Mouse (Mus musculus) spleen, adult 12 weeks (tissue): Measurements from ENCODE around the gene 9430097D07Rik.

Experiments
- DNase-seq: peaks from one replicate; pipeline ENCODE4 v3.0.0; 2022; ENCODE audit warnings: low spot score

The 9430097D07Rik gene

GRCm38 (mm10) chr2:32559570-32559969 lies 15.9 kb downstream of the 9430097D07Rik start:
- DNase-seq, result no peak

GRCm38 (mm10) chr2:32556019-32556418 lies 19.5 kb downstream of the 9430097D07Rik start:
- no peak for DNase-seq

- DNase-seq, result no peak
These were observed 20.0 kb downstream of the 9430097D07Rik start for GRCm38 (mm10) chr2:32555484-32555883.

GRCm38 (mm10) chr2:32553592-32554148 lies 21.8 kb downstream of the 9430097D07Rik start:
- no peak for DNase-seq

GRCm38 (mm10) chr2:32551236-32551635 lies 24.2 kb downstream of the 9430097D07Rik start:
- no peak for DNase-seq

GRCm38 (mm10) chr2:32549764-32550163 lies 25.7 kb downstream of the 9430097D07Rik start:
- DNase-seq, result no peak

- DNase-seq, result no peak
These were observed 26.3 kb downstream of the 9430097D07Rik start for GRCm38 (mm10) chr2:32549171-32549570.

GRCm38 (mm10) chr2:32547964-32548739 lies 27.3 kb downstream of the 9430097D07Rik start:
- no peak for DNase-seq

GRCm38 (mm10) chr2:32547380-32547779 lies 28.1 kb downstream of the 9430097D07Rik start:
- DNase-seq, result no peak

- no peak for DNase-seq
These were observed 28.5 kb downstream of the 9430097D07Rik start for GRCm38 (mm10) chr2:32546951-32547350.

- no peak for DNase-seq
These were observed 32.4 kb downstream of the 9430097D07Rik start for GRCm38 (mm10) chr2:32543031-32543449.

- DNase-seq, result no peak
These were observed 33.4 kb downstream of the 9430097D07Rik start for GRCm38 (mm10) chr2:32541986-32542573.

GRCm38 (mm10) chr2:32541333-32541908 lies 34.1 kb downstream of the 9430097D07Rik start:
- DNase-seq, result no peak

- no peak for DNase-seq
These were observed 36.0 kb downstream of the 9430097D07Rik start for GRCm38 (mm10) chr2:32539452-32539981.

GRCm38 (mm10) chr2:32538461-32538860 lies 37.0 kb downstream of the 9430097D07Rik start:
- DNase-seq, result no peak

- no peak for DNase-seq
These were observed 37.5 kb downstream of the 9430097D07Rik start for GRCm38 (mm10) chr2:32537941-32538340.

- no peak for DNase-seq
These were observed 38.1 kb downstream of the 9430097D07Rik start for GRCm38 (mm10) chr2:32537360-32537905.

- DNase-seq, result no peak
These were observed 38.7 kb downstream of the 9430097D07Rik start for GRCm38 (mm10) chr2:32536634-32537359.

- DNase-seq, result no peak
These were observed 39.3 kb downstream of the 9430097D07Rik start for GRCm38 (mm10) chr2:32536086-32536633.

GRCm38 (mm10) chr2:32535501-32535991 lies 39.9 kb downstream of the 9430097D07Rik start:
- no peak for DNase-seq
